Mouse (Mus musculus): ENCODE data around the gene Traf1.

Traf1 gene

GRCm38 (mm10) chr2:34901726-34902125 is 59.8 kb downstream of the Traf1 start:
- DNase-seq (ENCODE audit: low read depth, low spot score): no peak

GRCm38 (mm10) chr2:34900412-34900811 is 61.2 kb downstream of the Traf1 start:
- DNase-seq (ENCODE audit: low read depth, low spot score): no peak

GRCm38 (mm10) chr2:34899682-34900081 is 61.9 kb downstream of the Traf1 start:
- DNase-seq (ENCODE audit: low read depth, low spot score): no peak

- DNase-seq (ENCODE audit: low read depth, low spot score): no peak
Measured at GRCm38 (mm10) chr2:34897820-34898219, 63.8 kb downstream of the Traf1 start.

GRCm38 (mm10) chr2:34896821-34897460 is 64.6 kb downstream of the Traf1 start:
- no peak for DNase-seq (ENCODE audit: low read depth, low spot score)

GRCm38 (mm10) chr2:34895503-34896113 is 66.0 kb downstream of the Traf1 start:
- no peak for DNase-seq (ENCODE audit: low read depth, low spot score)

- DNase-seq (ENCODE audit: low read depth, low spot score): no peak
Measured at GRCm38 (mm10) chr2:34893950-34894349, 67.6 kb downstream of the Traf1 start.
